Mouse (Mus musculus) kidney, embryonic 14.5 days (tissue): ENCODE data around the gene Slc38a3. TPM values are rescaled to one million over a fixed set of nuclear protein-coding genes. Genes with fewer than 3 reads are reported as not detected.

Experiments
- ATAC-seq: fragments of 200-750 bp; cut with Nextera tagmentation; 2 replicates; pipeline ENCODE4 v1.8.0; 2017; ENCODE audit warnings: moderate number of reproducible peaks, mild to moderate bottlenecking, moderate TSS enrichment, moderate library complexity; ENCODE audit not compliant: low FRiP score, low TSS enrichment
- H3K27ac ChIP-seq: fragments of 300-500 bp; sonication (generic); 2 replicates; pipeline ENCODE4 v1.5.1; 2014; ENCODE audit warnings: low read depth, mild to moderate bottlenecking, low read length, moderate library complexity, mixed read lengths
- H3K27me3 ChIP-seq: fragments of 300-500 bp; sonication (generic); 2 replicates; pipeline ENCODE4 v1.6.1; 2014; ENCODE audit warnings: mild to moderate bottlenecking, low read length; ENCODE audit not compliant: control insufficient read depth, insufficient read depth
- H3K36me3 ChIP-seq: fragments of 300-500 bp; sonication (generic); 2 replicates; pipeline ENCODE4 v1.6.1; 2014; ENCODE audit warnings: low read length, mixed read lengths; ENCODE audit not compliant: control insufficient read depth, insufficient read depth
- H3K4me1 ChIP-seq: fragments of 300-500 bp; sonication (generic); 2 replicates; pipeline ENCODE4 v1.6.1; 2014; ENCODE audit warnings: low read length, mixed read lengths; ENCODE audit not compliant: control insufficient read depth, insufficient read depth
- H3K4me2 ChIP-seq: fragments of 300-500 bp; sonication (generic); replicated peaks from 2 replicates; pipeline ENCODE4 v1.6.1; 2014; ENCODE audit warnings: low read depth, mild to moderate bottlenecking, low read length
- H3K4me3 ChIP-seq: fragments of 300-500 bp; sonication (generic); 2 replicates; pipeline ENCODE4 v1.5.1; 2014; ENCODE audit warnings: mild to moderate bottlenecking, low read length
- H3K9ac ChIP-seq: fragments of 300-500 bp; sonication (generic); 2 replicates; pipeline ENCODE4 v1.6.1; 2014; ENCODE audit warnings: low read depth, mild to moderate bottlenecking, low read length, moderate library complexity
- H3K9me3 ChIP-seq: fragments of 300-500 bp; sonication (generic); 2 replicates; pipeline ENCODE4 v1.6.1; 2016; ENCODE audit warnings: low read length; ENCODE audit not compliant: control insufficient read depth
- WGBS: fragments of 180-500 bp; shearing (Covaris S2); extraction: QIAGEN DNeasy Blood & Tissue Kit; methylation state at CpG from one replicate; pipeline ENCODE4 v1.1.7; 2014; 5-methylcytosine and 5-hydroxymethylcytosine counted together
- polyA plus RNA-seq: library from polyadenylated mRNA; unstranded; fragments of >200 nt; fragmentation: Nextera tagmentation; extraction: Ambion mirVana; gene quantifications from 2 replicates; pipeline ENCODE4 v1.2.1, GENCODE M21; 2014

The Slc38a3 gene
- polyA plus RNA-seq, 1 experiment from 2014 or later = 6.5 TPM

DNA sequence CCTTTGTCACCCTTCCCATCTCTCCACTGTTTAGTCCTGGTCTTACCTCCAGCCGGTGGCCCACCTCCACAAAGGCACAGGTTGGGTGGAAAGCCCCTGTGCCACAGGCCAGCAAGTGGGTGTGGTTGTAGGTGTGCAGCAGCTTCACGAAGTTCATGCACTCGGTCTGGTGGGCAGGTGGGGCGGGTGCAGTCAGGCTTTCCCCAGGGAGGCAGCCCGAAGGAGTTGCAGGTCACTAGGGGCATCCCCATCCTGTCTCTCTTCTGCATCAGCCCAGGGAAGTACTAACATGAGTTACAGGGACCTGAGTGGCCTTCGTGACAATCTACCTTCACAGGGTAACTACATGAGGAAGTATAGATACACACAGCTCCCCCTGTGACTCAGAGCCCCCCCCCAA, 66.1 kb downstream of the Slc38a3 start:
- Histone ChIP-seq H3K36me3 (no peaks in the 10 kb centered on the region), H3K9ac (no peak overlapping the region), H3K4me1 (peaks cover 46% of the 10 kb centered on the region), H3K27ac (no peak overlapping the region), H3K4me3 (no peak overlapping the region), H3K9me3 (no peaks in the 10 kb centered on the region), H3K4me2 (no peak overlapping the region), H3K27me3 (no peaks in the 10 kb centered on the region)
- ATAC-seq = no peak
- 61% methylated on average over 6 of the region's 6 CpGs for WGBS

DNA sequence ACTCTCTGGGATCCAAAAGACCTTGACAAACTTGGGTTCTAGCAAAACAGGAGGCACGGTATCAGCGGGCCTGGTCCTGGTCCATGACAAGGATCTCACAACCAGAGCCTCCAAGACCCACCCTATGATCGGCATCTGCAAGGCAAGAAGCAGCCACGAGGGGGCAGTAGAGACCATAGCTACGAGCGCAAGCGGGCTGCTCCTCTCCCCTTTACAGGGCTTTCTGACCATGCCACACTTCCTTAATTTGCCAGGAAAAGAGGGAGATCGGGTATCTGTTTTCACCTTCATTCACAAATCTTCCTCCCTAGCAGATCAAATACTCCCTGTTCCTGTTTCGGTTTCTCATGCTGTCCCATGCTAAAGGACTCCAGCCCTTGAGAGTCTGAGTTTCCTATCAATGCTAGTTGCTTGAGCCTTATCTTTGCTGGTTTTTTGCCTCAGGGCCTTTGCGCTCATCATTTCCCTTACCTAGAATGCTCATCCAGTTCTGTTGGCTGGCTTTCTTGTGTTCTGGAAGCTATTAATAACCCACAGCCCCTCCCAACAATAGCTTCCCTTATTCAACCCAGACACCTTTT, 67.2 kb downstream of the Slc38a3 start:
- no peak overlapping the region for H3K4me3 ChIP-seq
- WGBS = 11% methylated on average over 10 of the region's 10 CpGs
- H3K36me3 ChIP-seq = no peaks in the 10 kb centered on the region
- no peak overlapping the region for H3K27ac ChIP-seq
- H3K27me3 ChIP-seq = no peaks in the 10 kb centered on the region
- no peaks in the 10 kb centered on the region for H3K9me3 ChIP-seq
- ATAC-seq = peak; percentile 32; the same call in 1 of the 2 replicates
- H3K4me1 ChIP-seq = peaks cover 36% of the 10 kb centered on the region
- no peak overlapping the region for H3K4me2 ChIP-seq
- H3K9ac ChIP-seq = no peak overlapping the region

DNA sequence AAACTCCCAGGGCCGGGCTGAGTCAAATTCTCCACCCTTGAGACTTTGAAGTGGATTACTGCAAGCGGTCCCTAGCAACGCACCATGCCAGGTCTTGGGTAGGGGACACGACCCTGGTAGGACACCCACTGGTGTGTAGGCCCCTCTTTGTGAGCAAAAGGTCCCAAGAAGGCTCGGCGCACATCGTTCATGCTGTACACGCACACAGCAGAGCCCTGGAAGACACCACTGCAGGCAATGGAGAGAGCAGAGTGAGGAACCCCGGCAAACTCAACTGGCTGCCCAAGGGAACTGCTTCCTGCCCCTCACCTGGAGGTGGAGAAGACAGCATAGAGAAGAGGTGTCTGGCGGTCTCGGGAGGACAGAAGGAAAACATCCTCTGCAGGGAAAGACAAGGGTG, 68.1 kb downstream of the Slc38a3 start:
- no peak overlapping the region for H3K4me3 ChIP-seq
- H3K4me1 ChIP-seq = peaks cover 27% of the 10 kb centered on the region
- H3K9ac ChIP-seq = no peak overlapping the region
- no peak for ATAC-seq
- no peaks in the 10 kb centered on the region for H3K36me3 ChIP-seq
- no peak overlapping the region for H3K4me2 ChIP-seq
- no peaks in the 10 kb centered on the region for H3K27me3 ChIP-seq
- no peak overlapping the region for H3K27ac ChIP-seq
- H3K9me3 ChIP-seq = no peaks in the 10 kb centered on the region
- 87% methylated on average over 11 of the region's 11 CpGs for WGBS

DNA sequence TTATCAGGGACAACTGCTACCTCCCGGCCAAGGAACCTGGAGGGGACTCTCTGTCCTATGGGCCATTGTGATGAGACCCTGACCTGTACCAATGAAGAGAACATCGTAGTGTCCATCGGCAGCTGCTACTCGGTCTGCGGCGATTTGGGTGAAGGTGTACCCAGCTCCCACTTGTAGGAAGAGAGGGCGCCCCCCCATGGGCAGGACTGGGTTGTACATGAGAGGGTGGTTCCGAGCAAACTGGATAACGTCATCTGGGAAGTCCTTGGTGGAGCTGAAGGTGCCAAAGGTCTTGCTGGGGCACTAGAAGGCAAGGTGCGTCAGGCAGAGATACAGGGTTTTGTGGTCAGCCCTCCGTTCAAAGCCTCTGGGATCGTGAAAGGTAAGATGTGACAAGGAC, 68.6 kb downstream of the Slc38a3 start:
- H3K36me3 ChIP-seq = no peaks in the 10 kb centered on the region
- no peak overlapping the region for H3K27ac ChIP-seq
- no peak for ATAC-seq
- peaks cover 22% of the 10 kb centered on the region for H3K4me1 ChIP-seq
- H3K4me3 ChIP-seq = no peak overlapping the region
- WGBS = 81% methylated on average over 12 of the region's 12 CpGs
- H3K9ac ChIP-seq = no peak overlapping the region
- no peak overlapping the region for H3K4me2 ChIP-seq
- H3K9me3 ChIP-seq = no peaks in the 10 kb centered on the region
- no peaks in the 10 kb centered on the region for H3K27me3 ChIP-seq

Other genes starting within 250 kb of the Slc38a3 start
- 45.0 and 49.9 TPM in 2 replicates for gene Tmem115, start 135.6 kb downstream of the Slc38a3 start, polyA plus RNA-seq
- gene Cyb561d2, start 127.3 kb downstream of the Slc38a3 start, polyA plus RNA-seq = 28.7 and 32.3 TPM in 2 replicates
- gene Nprl2, start 127.3 kb downstream of the Slc38a3 start, polyA plus RNA-seq = 41.0 and 48.6 TPM in 2 replicates
- 0.76 and 1.7 TPM in 2 replicates for gene Zmynd10, start 122.2 kb downstream of the Slc38a3 start, polyA plus RNA-seq
- 53.2 and 60.1 TPM in 2 replicates for gene Rassf1, start 118.0 kb downstream of the Slc38a3 start, polyA plus RNA-seq
- gene Tusc2, start 106.3 kb downstream of the Slc38a3 start, polyA plus RNA-seq = 39.0 and 45.9 TPM in 2 replicates
- gene Hyal2, start 101.6 kb downstream of the Slc38a3 start, polyA plus RNA-seq = 135 and 136 TPM in 2 replicates
- 6.8 and 7.3 TPM in 2 replicates for gene Hyal1, start 92.6 kb downstream of the Slc38a3 start, polyA plus RNA-seq
- 16.0 and 18.4 TPM in 2 replicates for gene Naa80, start 90.6 kb downstream of the Slc38a3 start, polyA plus RNA-seq
- 0.84 and 1.5 TPM in 2 replicates for gene Hyal3, start 88.7 kb downstream of the Slc38a3 start, polyA plus RNA-seq
- gene Ifrd2, start 81.9 kb downstream of the Slc38a3 start, polyA plus RNA-seq = 59.1 and 61.4 TPM in 2 replicates
- gene Sema3b, start 60.3 kb downstream of the Slc38a3 start, polyA plus RNA-seq = 6.4 and 9.5 TPM in 2 replicates
- gene Gnai2, start 34.2 kb downstream of the Slc38a3 start, polyA plus RNA-seq = 386 and 445 TPM in 2 replicates
- gene Gnat1, start 10.2 kb upstream of the Slc38a3 start, polyA plus RNA-seq = 4.7 and 5.3 TPM in 2 replicates
- 32.4 and 38.4 TPM in 2 replicates for gene Sema3f, start 40.9 kb upstream of the Slc38a3 start, polyA plus RNA-seq
- 128 and 193 TPM in 2 replicates for gene Rbm5, start 101.5 kb upstream of the Slc38a3 start, polyA plus RNA-seq
- 55.9 and 75.1 TPM in 2 replicates for gene Rbm6, start 203.7 kb upstream of the Slc38a3 start, polyA plus RNA-seq
- 9.9 and 11.5 TPM in 2 replicates for gene Mon1a, start 218.6 kb upstream of the Slc38a3 start, polyA plus RNA-seq
- 0.39 and 0.80 TPM in 2 replicates for gene Mst1r, start 237.3 kb upstream of the Slc38a3 start, polyA plus RNA-seq